Mouse (Mus musculus) midbrain, postnatal 0 days (tissue): Measurements from ENCODE around the gene Fads2. TPM values are rescaled to one million over a fixed set of nuclear protein-coding genes. Genes with fewer than 3 reads are reported as not detected.

ENCODE experiments used
- ATAC-seq: fragments of 200-750 bp; cut with Nextera tagmentation; 2 replicates; pipeline ENCODE4 v1.8.0; 2017; ENCODE audit warnings: moderate number of reproducible peaks, mild to moderate bottlenecking, moderate TSS enrichment, moderate library complexity; ENCODE audit not compliant: low FRiP score
- DNase-seq: peaks from one replicate; pipeline ENCODE4 v3.0.0-alpha.2; 2015; ENCODE audit warnings: low spot score
- H3K27ac ChIP-seq: fragments of 300-500 bp; sonication (generic); 2 replicates; pipeline ENCODE4 v1.5.1; 2014; ENCODE audit warnings: low read depth, mild to moderate bottlenecking, low read length, mixed read lengths
- H3K27me3 ChIP-seq: fragments of 300-500 bp; sonication (generic); 2 replicates; pipeline ENCODE4 v1.6.1; 2014; ENCODE audit warnings: low read length, control low read depth, mixed read lengths; ENCODE audit not compliant: insufficient read depth
- H3K36me3 ChIP-seq: fragments of 300-500 bp; sonication (generic); 2 replicates; pipeline ENCODE4 v1.6.1; 2014; ENCODE audit warnings: low read length, control low read depth, mixed read lengths; ENCODE audit not compliant: insufficient read depth
- H3K4me1 ChIP-seq: fragments of 300-500 bp; sonication (generic); 2 replicates; pipeline ENCODE4 v1.6.1; 2014; ENCODE audit warnings: mild to moderate bottlenecking, control low read depth, antibody characterized with exemption, low read length, mixed read lengths; ENCODE audit not compliant: insufficient read depth
- H3K4me2 ChIP-seq: fragments of 300-500 bp; sonication (generic); 2 replicates; pipeline ENCODE4 v1.6.1; 2014; ENCODE audit warnings: low read depth, mild to moderate bottlenecking, low read length, mixed read lengths; ENCODE audit not compliant: poor library complexity, severe bottlenecking
- H3K4me3 ChIP-seq: fragments of 300-500 bp; sonication (generic); 2 replicates; pipeline ENCODE4 v1.5.1; 2014; ENCODE audit warnings: low read depth, mild to moderate bottlenecking, low read length, moderate library complexity
- H3K9ac ChIP-seq: fragments of 300-500 bp; sonication (generic); replicated peaks from 2 replicates; pipeline ENCODE4 v1.6.1; 2014; ENCODE audit warnings: mild to moderate bottlenecking, low read length, moderate library complexity, mixed read lengths; ENCODE audit not compliant: poor library complexity, severe bottlenecking
- H3K9me3 ChIP-seq: fragments of 300-500 bp; sonication (generic); 2 replicates; pipeline ENCODE4 v1.6.1; 2016; ENCODE audit warnings: low read length, control low read depth
- CTCF ChIP-seq: IDR thresholded peaks from 2 replicates; pipeline ENCODE4 v1.5.1; 2016; ENCODE audit warnings: antibody characterized with exemption, mild to moderate bottlenecking
- WGBS: fragments of 180-500 bp; shearing (Covaris S2); extraction: QIAGEN DNeasy Blood & Tissue Kit; methylation state at CpG from one replicate; pipeline ENCODE4 v1.1.7; 2014; 5-methylcytosine and 5-hydroxymethylcytosine counted together
- polyA plus RNA-seq: library from polyadenylated mRNA; unstranded; fragments of >200 nt; fragmentation: Nextera tagmentation; extraction: Ambion mirVana; gene quantifications from 2 replicates; pipeline ENCODE4 v1.2.1, GENCODE M21; 2015
- total RNA-seq: library from RNA; depleted of rRNA; stranded (reverse); fragments of >200 nt; gene quantifications from 2 replicates; pipeline ENCODE4 v1.2.3, GENCODE M21; 2014

The Fads2 gene
- total and polyA plus RNA-seq, 2 experiments from 2014 or later = 260 to 306 TPM

DNA sequence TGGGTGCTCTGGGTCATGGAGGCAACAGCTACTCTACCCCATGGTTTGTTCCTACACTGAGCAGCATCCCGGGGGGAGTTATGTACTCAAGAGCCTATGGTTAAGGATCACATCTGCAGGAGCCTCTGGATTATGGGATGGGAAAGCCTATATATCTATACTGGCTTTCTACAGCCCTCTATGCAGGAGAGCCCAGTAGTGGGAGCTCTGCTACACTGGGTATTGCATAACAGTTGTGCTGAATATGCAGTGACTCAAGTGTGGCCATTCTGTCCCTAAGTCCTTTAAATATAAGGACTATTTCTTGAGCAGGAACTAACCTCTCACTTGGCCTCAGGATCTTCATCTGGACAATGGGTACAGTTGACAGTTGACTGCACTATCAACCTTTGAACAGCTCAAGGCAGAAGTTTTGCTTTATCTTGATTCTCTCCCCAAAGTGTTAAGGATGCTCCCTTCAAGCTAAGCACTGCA lies 43.2 kb downstream of the Fads2 start:
- Histone ChIP-seq H3K9me3 (no peaks in the 10 kb centered on the region), H3K36me3 (peaks cover 67% of the 10 kb centered on the region), H3K4me1 (no peaks in the 10 kb centered on the region; the same call in 1 of the 2 replicates), H3K9ac (no peak overlapping the region), H3K27ac (no peak overlapping the region), H3K27me3 (no peaks in the 10 kb centered on the region), H3K4me3 (no peak overlapping the region), H3K4me2 (no peak overlapping the region)
- 90% methylated on average over 1 of the region's 1 CpGs for WGBS
- no peak for TF ChIP-seq CTCF
- no peak for ATAC-seq
- DNase-seq = no peak

GRCm38 (mm10) chr19:10057486-10058351 lies 43.8 kb downstream of the Fads2 start:
- Histone ChIP-seq H3K36me3 (peaks cover 67% of the 10 kb centered on the region), H3K27ac (no peak overlapping the region), H3K4me2 (no peak overlapping the region), H3K4me3 (no peak overlapping the region), H3K9ac (no peak overlapping the region), H3K27me3 (no peaks in the 10 kb centered on the region), H3K9me3 (no peaks in the 10 kb centered on the region), H3K4me1 (no peaks in the 10 kb centered on the region; the same call in 1 of the 2 replicates)
- TF ChIP-seq CTCF = no peak
- ATAC-seq (no peak), DNase-seq (no peak)
- WGBS = 68% methylated on average over 11 of the region's 11 CpGs

DNA sequence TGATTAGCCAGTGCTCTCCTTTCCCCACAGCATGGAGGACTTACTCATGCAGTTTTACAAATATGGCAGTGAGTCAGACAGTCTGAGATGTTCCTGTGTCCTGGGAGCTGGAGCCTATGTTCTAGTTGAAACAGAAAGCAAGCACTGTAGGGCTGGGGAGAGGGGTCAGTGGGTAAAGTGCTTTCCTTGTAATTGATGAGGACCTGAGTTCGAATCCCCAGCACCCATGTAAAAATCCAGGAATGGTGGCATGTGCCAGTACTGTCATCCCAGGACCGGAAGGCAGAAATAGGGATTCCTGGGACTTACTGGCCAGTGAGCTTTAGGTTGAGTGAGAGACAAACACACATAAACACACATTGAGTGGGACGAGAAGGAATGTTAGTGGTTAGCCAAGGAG lies 44.9 kb downstream of the Fads2 start:
- ATAC-seq (no peak), DNase-seq (no peak)
- peaks cover 61% of the 10 kb centered on the region for H3K36me3 ChIP-seq
- no peak for TF ChIP-seq CTCF
- WGBS = 91% methylated on average over 3 of the region's 3 CpGs
- no peaks in the 10 kb centered on the region for H3K9me3 ChIP-seq
- no peaks in the 10 kb centered on the region for H3K27me3 ChIP-seq
- no peak overlapping the region for H3K4me3 ChIP-seq
- H3K4me2 ChIP-seq = no peak overlapping the region
- H3K9ac ChIP-seq = no peak overlapping the region
- H3K4me1 ChIP-seq = no peaks in the 10 kb centered on the region; the same call in 1 of the 2 replicates
- no peak overlapping the region for H3K27ac ChIP-seq

GRCm38 (mm10) chr19:10055783-10056660 lies 45.5 kb downstream of the Fads2 start:
- Histone ChIP-seq H3K9ac (no peak overlapping the region), H3K27ac (no peak overlapping the region), H3K9me3 (no peaks in the 10 kb centered on the region), H3K4me3 (no peak overlapping the region), H3K4me1 (no peaks in the 10 kb centered on the region; the same call in 1 of the 2 replicates), H3K27me3 (no peaks in the 10 kb centered on the region), H3K36me3 (peaks cover 57% of the 10 kb centered on the region), H3K4me2 (no peak overlapping the region)
- ATAC-seq = no peak
- DNase-seq = no peak
- WGBS = 87% methylated on average over 22 of the region's 22 CpGs
- TF ChIP-seq CTCF = no peak

DNA sequence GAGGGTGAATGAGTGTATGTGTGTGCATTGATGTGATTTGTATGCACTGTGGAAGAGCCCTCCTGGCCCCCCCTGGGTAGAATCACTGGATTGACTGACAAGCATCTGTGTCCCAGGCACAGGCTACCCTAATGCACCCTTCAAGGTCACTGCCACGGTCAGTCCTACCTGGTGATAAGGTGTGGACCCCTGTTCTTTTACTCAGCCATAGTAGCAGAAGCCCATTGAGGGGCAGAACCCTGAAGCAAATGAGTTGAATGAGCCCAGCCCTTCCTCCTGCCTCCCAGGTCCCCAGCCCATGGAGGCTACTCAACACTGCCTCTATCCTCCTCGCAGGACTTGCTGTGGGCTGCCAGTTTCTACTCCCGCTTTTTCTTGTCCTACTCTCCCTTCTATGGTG lies 46.3 kb downstream of the Fads2 start:
- Histone ChIP-seq H3K27ac (no peak overlapping the region), H3K4me1 (no peaks in the 10 kb centered on the region; the same call in 1 of the 2 replicates), H3K36me3 (peaks cover 57% of the 10 kb centered on the region), H3K9me3 (no peaks in the 10 kb centered on the region), H3K27me3 (no peaks in the 10 kb centered on the region), H3K9ac (no peak overlapping the region), H3K4me3 (no peak overlapping the region), H3K4me2 (no peak overlapping the region)
- WGBS = 82% methylated on average over 3 of the region's 3 CpGs
- DNase-seq (no peak), ATAC-seq (no peak)
- no peak for TF ChIP-seq CTCF
